Mouse (Mus musculus) heart, embryonic 14.5 days (tissue): ENCODE measurements at regions not wholly inside any gene's neighbourhood (a gene's known extent, or its start where the extent isn't known, plus 50 kb on each side); places are given as distances from the start of the nearest gene placed in this dataset.

ENCODE experiments used
- ATAC-seq: fragments of 200-750 bp; cut with Nextera tagmentation; 2 replicates; pipeline ENCODE4 v1.8.0; 2017; ENCODE audit warnings: low read depth, moderate TSS enrichment; ENCODE audit not compliant: insufficient number of reproducible peaks, insufficient read depth, low FRiP score
- H3K27ac ChIP-seq, 2 experiments: fragments of 200-500 bp in 1 of 2; fragments of 300-500 bp in 1 of 2; sonication (generic) in 1 of 2; replicated peaks in 1 of 2; 2 replicates each; pipeline ENCODE4 v1.5.1; 2012 to 2014; ENCODE audit warnings: low read depth in 2 of 2, low read length in 2 of 2, control low read depth in 1 of 2, mild to moderate bottlenecking in 1 of 2, mixed read lengths in 1 of 2; ENCODE audit not compliant: control insufficient read depth in 1 of 2, insufficient read depth in 1 of 2
- H3K27me3 ChIP-seq: fragments of 300-500 bp; sonication (generic); 2 replicates; pipeline ENCODE4 v1.6.1; 2014; ENCODE audit warnings: mild to moderate bottlenecking, low read length, control low read depth; ENCODE audit not compliant: control insufficient read depth, insufficient read depth
- H3K36me3 ChIP-seq: fragments of 300-500 bp; sonication (generic); 2 replicates; pipeline ENCODE4 v1.6.1; 2014; ENCODE audit warnings: mild to moderate bottlenecking, control low read depth, low read length, mixed read lengths; ENCODE audit not compliant: control insufficient read depth, insufficient read depth
- H3K4me1 ChIP-seq, 2 experiments: fragments of 200-500 bp in 1 of 2; fragments of 300-500 bp in 1 of 2; sonication (generic) in 1 of 2; 2 replicates each; pipeline ENCODE4 v1.6.1; 2012 to 2014; ENCODE audit warnings: low read length in 2 of 2, control low read depth in 1 of 2, mixed read lengths in 1 of 2; ENCODE audit not compliant: control insufficient read depth in 2 of 2, insufficient read depth in 2 of 2
- H3K4me2 ChIP-seq: fragments of 300-500 bp; sonication (generic); 2 replicates; pipeline ENCODE4 v1.6.1; 2014; ENCODE audit warnings: mild to moderate bottlenecking, low read length
- H3K4me3 ChIP-seq, 2 experiments: fragments of 200-500 bp in 1 of 2; fragments of 300-500 bp in 1 of 2; sonication (generic) in 1 of 2; 2 replicates each; pipeline ENCODE4 v1.5.1; 2012 to 2014; ENCODE audit warnings: low read length in 2 of 2, mild to moderate bottlenecking in 2 of 2, control low read depth in 1 of 2, low read depth in 1 of 2, moderate library complexity in 1 of 2; ENCODE audit not compliant: control insufficient read depth in 1 of 2, insufficient read depth in 1 of 2
- H3K9ac ChIP-seq: fragments of 300-500 bp; sonication (generic); 2 replicates; pipeline ENCODE4 v1.6.1; 2014; ENCODE audit warnings: mild to moderate bottlenecking, low read length
- H3K9me3 ChIP-seq: fragments of 300-500 bp; sonication (generic); 2 replicates; pipeline ENCODE4 v1.6.1; 2016; ENCODE audit warnings: low read length, control low read depth; ENCODE audit not compliant: control insufficient read depth
- WGBS: fragments of 180-500 bp; shearing (Covaris S2); extraction: QIAGEN DNeasy Blood & Tissue Kit; methylation state at CpG from one replicate; pipeline ENCODE4 v1.1.7; 2014; 5-methylcytosine and 5-hydroxymethylcytosine counted together

GRCm38 (mm10) chr19:54360660-54361059, 316.7 kb downstream of the Adra2a start:
- Histone ChIP-seq H3K9ac (no peak overlapping the region), H3K4me2 (no peak overlapping the region), H3K4me1 (peaks cover 2 to 7% of the 10 kb centered on the region in 2 experiments; a peak in 2 of 4 replicates), H3K36me3 (no peaks in the 10 kb centered on the region), H3K4me3 (no peak overlapping the region), H3K9me3 (no peaks in the 10 kb centered on the region), H3K27ac (no peak overlapping the region), H3K27me3 (no peaks in the 10 kb centered on the region)
- ATAC-seq, result no peak
- 78% methylated on average over 3 of the region's 3 CpGs for WGBS

- Histone ChIP-seq H3K9ac (no peak overlapping the region), H3K4me2 (no peak overlapping the region), H3K27ac (no peak overlapping the region), H3K36me3 (no peaks in the 10 kb centered on the region), H3K4me3 (no peak overlapping the region), H3K27me3 (no peaks in the 10 kb centered on the region), H3K9me3 (no peaks in the 10 kb centered on the region), H3K4me1 (no peaks in the 10 kb centered on the region)
- ATAC-seq, result no peak
Observed at GRCm38 (mm10) chr19:54385101-54385500, 341.1 kb downstream of the Adra2a start.

GRCm38 (mm10) chr19:54391406-54391805, 347.5 kb downstream of the Adra2a start:
- WGBS, result 75% methylated on average over 6 of the region's 6 CpGs
- Histone ChIP-seq H3K4me1 (no peaks in the 10 kb centered on the region), H3K4me2 (no peak overlapping the region), H3K36me3 (no peaks in the 10 kb centered on the region), H3K27ac (no peak overlapping the region), H3K4me3 (no peak overlapping the region), H3K27me3 (no peaks in the 10 kb centered on the region), H3K9me3 (no peaks in the 10 kb centered on the region), H3K9ac (no peak overlapping the region)
- no peak for ATAC-seq

- no peaks in the 10 kb centered on the region for H3K4me1 ChIP-seq
- H3K4me3 ChIP-seq, result no peak overlapping the region
- no peaks in the 10 kb centered on the region for H3K36me3 ChIP-seq
- H3K9ac ChIP-seq, result no peak overlapping the region
- no peak overlapping the region for H3K27ac ChIP-seq
- no peak overlapping the region for H3K4me2 ChIP-seq
- ATAC-seq, result no peak
- WGBS, result 65% methylated on average over 7 of the region's 7 CpGs
- H3K9me3 ChIP-seq, result no peaks in the 10 kb centered on the region
- no peaks in the 10 kb centered on the region for H3K27me3 ChIP-seq
Observed at GRCm38 (mm10) chr19:54399651-54400050, 355.7 kb downstream of the Adra2a start.

GRCm38 (mm10) chr19:54407904-54408303, 364.0 kb downstream of the Adra2a start:
- no peak for ATAC-seq
- 81% methylated on average over 4 of the region's 4 CpGs for WGBS
- Histone ChIP-seq H3K4me2 (no peak overlapping the region), H3K36me3 (no peaks in the 10 kb centered on the region), H3K4me1 (no peaks in the 10 kb centered on the region), H3K4me3 (no peak overlapping the region), H3K27ac (no peak overlapping the region), H3K9ac (no peak overlapping the region), H3K9me3 (no peaks in the 10 kb centered on the region), H3K27me3 (no peaks in the 10 kb centered on the region)

- Histone ChIP-seq H3K4me1 (no peaks in the 10 kb centered on the region), H3K4me2 (no peak overlapping the region), H3K9ac (no peak overlapping the region), H3K27me3 (no peaks in the 10 kb centered on the region), H3K27ac (no peak overlapping the region), H3K9me3 (peaks cover 8% of the 10 kb centered on the region), H3K36me3 (no peaks in the 10 kb centered on the region), H3K4me3 (no peak overlapping the region)
- 47% methylated on average over 2 of the region's 2 CpGs for WGBS
- ATAC-seq, result no peak
Observed at GRCm38 (mm10) chr19:54429062-54429461, 385.1 kb downstream of the Adra2a start.

- no peak for ATAC-seq
- no peak overlapping the region for H3K4me2 ChIP-seq
- WGBS, result 51% methylated on average over 2 of the region's 2 CpGs
Observed at GRCm38 (mm10) chr19:54440713-54441112, 396.8 kb downstream of the Adra2a start.

GRCm38 (mm10) chr19:54460426-54461170, 416.6 kb downstream of the Adra2a start:
- no peak overlapping the region for H3K4me3 ChIP-seq
- no peak overlapping the region for H3K4me2 ChIP-seq
- no peaks in the 10 kb centered on the region for H3K4me1 ChIP-seq
- H3K27ac ChIP-seq, result no peak overlapping the region
- WGBS, result 67% methylated on average over 2 of the region's 2 CpGs
- H3K9ac ChIP-seq, result no peak overlapping the region
- no peaks in the 10 kb centered on the region for H3K9me3 ChIP-seq
- H3K36me3 ChIP-seq, result no peaks in the 10 kb centered on the region
- no peak for ATAC-seq
- no peaks in the 10 kb centered on the region for H3K27me3 ChIP-seq

More at GRCm38 (mm10) chr19:54440713-54441112, 396.8 kb downstream of the Adra2a start:
- H3K4me1 ChIP-seq, result no peaks in the 10 kb centered on the region
- no peak overlapping the region for H3K27ac ChIP-seq
- H3K9me3 ChIP-seq, result no peaks in the 10 kb centered on the region
- no peaks in the 10 kb centered on the region for H3K36me3 ChIP-seq
- no peak overlapping the region for H3K4me3 ChIP-seq
- H3K27me3 ChIP-seq, result no peaks in the 10 kb centered on the region
- H3K9ac ChIP-seq, result no peak overlapping the region
